Mouse (Mus musculus): ENCODE measurements around the gene Tmem63a. TPM values are rescaled to one million over a fixed set of nuclear protein-coding genes. Genes with fewer than 3 reads are reported as not detected.

Gene Tmem63a
- 3.5 and 3.6 TPM in 2 replicates for polyA plus RNA-seq (2015; fragmentation: Nextera tagmentation; extraction: Ambion mirVana)

GRCm38 (mm10) chr1:180942166-180943031 lies at the start of gene Tmem63a:
Tmem63a (plus strand) TSS chr1:180942344.

GRCm38 (mm10) chr1:180892808-180893207 lies 49.3 kb upstream of the Tmem63a start, which contains the start of gene Lefty2:
Lefty2 (plus strand) TSS chr1:180893108.

GRCm38 (mm10) chr1:180904039-180904814 lies 37.9 kb upstream of the Tmem63a start, which contains the start of gene Pycr2:
Pycr2 (plus strand) TSS chr1:180904293.

GRCm38 (mm10) chr1:180934467-180935419 lies 7.4 kb upstream of the Tmem63a start, which contains the start of gene Lefty1:
Lefty1 (plus strand) TSS chr1:180935022.

GRCm38 (mm10) chr1:181020756-181021487 lies 78.8 kb downstream of the Tmem63a start, which contains the start of gene Ephx1:
Ephx1 (minus strand) TSS chr1:181020904.

Other genes with a start within 250 kb of the Tmem63a start
- gene Mixl1, start 245.3 kb upstream of the Tmem63a start, polyA plus RNA-seq (2015; fragmentation: Nextera tagmentation; extraction: Ambion mirVana), result not detected in 2 replicates
- gene Acbd3, start 216.3 kb upstream of the Tmem63a start, polyA plus RNA-seq (2015; fragmentation: Nextera tagmentation; extraction: Ambion mirVana), result 20.6 and 21.7 TPM in 2 replicates
- 1,707 and 1,709 TPM in 2 replicates for gene H3f3a, start 128.4 kb upstream of the Tmem63a start, polyA plus RNA-seq (2015; fragmentation: Nextera tagmentation; extraction: Ambion mirVana)
- 21.3 and 24.1 TPM in 2 replicates for gene Sde2, start 91.2 kb upstream of the Tmem63a start, polyA plus RNA-seq (2015; fragmentation: Nextera tagmentation; extraction: Ambion mirVana)
- 5.2 and 6.1 TPM in 2 replicates for gene Lefty2, start 49.2 kb upstream of the Tmem63a start, polyA plus RNA-seq (2015; fragmentation: Nextera tagmentation; extraction: Ambion mirVana)
- gene Pycr2, start 38.1 kb upstream of the Tmem63a start, polyA plus RNA-seq (2015; fragmentation: Nextera tagmentation; extraction: Ambion mirVana), result 62.8 and 68.7 TPM in 2 replicates
- gene Lefty1, start 7.3 kb upstream of the Tmem63a start, polyA plus RNA-seq (2015; fragmentation: Nextera tagmentation; extraction: Ambion mirVana), result 0.23 and 1.1 TPM in 2 replicates
- gene Ephx1, start 78.6 kb downstream of the Tmem63a start, polyA plus RNA-seq (2015; fragmentation: Nextera tagmentation; extraction: Ambion mirVana), result 14.4 and 17.8 TPM in 2 replicates
- not detected in 2 replicates for gene 9130409I23Rik, start 108.9 kb downstream of the Tmem63a start, polyA plus RNA-seq (2015; fragmentation: Nextera tagmentation; extraction: Ambion mirVana)
- 27.4 and 31.2 TPM in 2 replicates for gene Nvl, start 201.9 kb downstream of the Tmem63a start, polyA plus RNA-seq (2015; fragmentation: Nextera tagmentation; extraction: Ambion mirVana)
- 60.3 and 60.9 TPM in 2 replicates for gene Cnih4, start 202.3 kb downstream of the Tmem63a start, polyA plus RNA-seq (2015; fragmentation: Nextera tagmentation; extraction: Ambion mirVana)

Data from neural tube, postnatal 0 days (tissue).